Mouse (Mus musculus) midbrain, embryonic 14.5 days (tissue): ENCODE measurements at regions not wholly inside any gene's neighbourhood (a gene's known extent, or its start where the extent isn't known, plus 50 kb on each side); places are given as distances from the start of the nearest gene placed in this dataset.

ENCODE experiments used
- ATAC-seq: fragments of 200-750 bp; cut with Nextera tagmentation; 2 replicates; pipeline ENCODE4 v1.8.0; 2017; ENCODE audit warnings: moderate number of reproducible peaks, moderate library complexity; ENCODE audit not compliant: low FRiP score, low TSS enrichment
- DNase-seq: peaks from one replicate; pipeline ENCODE4 v3.0.0-alpha.2; 2015
- H3K27ac ChIP-seq: fragments of 300-500 bp; sonication (generic); replicated peaks from 2 replicates; pipeline ENCODE4 v1.5.1; 2014; ENCODE audit warnings: mild to moderate bottlenecking, low read depth, low read length, moderate library complexity
- H3K27me3 ChIP-seq: fragments of 300-500 bp; sonication (generic); 2 replicates; pipeline ENCODE4 v1.6.1; 2014; ENCODE audit warnings: low read length, control low read depth, mixed read lengths; ENCODE audit not compliant: control insufficient read depth, insufficient read depth
- H3K36me3 ChIP-seq: fragments of 300-500 bp; sonication (generic); 2 replicates; pipeline ENCODE4 v1.6.1; 2014; ENCODE audit warnings: low read length, control low read depth; ENCODE audit not compliant: control insufficient read depth, insufficient read depth
- H3K4me1 ChIP-seq: fragments of 300-500 bp; sonication (generic); 2 replicates; pipeline ENCODE4 v1.6.1; 2014; ENCODE audit warnings: mild to moderate bottlenecking, antibody characterized with exemption, low read length, control low read depth; ENCODE audit not compliant: control insufficient read depth, insufficient read depth
- H3K4me2 ChIP-seq: fragments of 300-500 bp; sonication (generic); 2 replicates; pipeline ENCODE4 v1.6.1; 2014; ENCODE audit warnings: mild to moderate bottlenecking, low read length, moderate library complexity
- H3K4me3 ChIP-seq: fragments of 300-500 bp; sonication (generic); replicated peaks from 2 replicates; pipeline ENCODE4 v1.5.1; 2014; ENCODE audit warnings: low read depth, low read length
- H3K9ac ChIP-seq: fragments of 300-500 bp; sonication (generic); replicated peaks from 2 replicates; pipeline ENCODE4 v1.6.1; 2014; ENCODE audit warnings: mild to moderate bottlenecking, low read length, moderate library complexity
- H3K9me3 ChIP-seq: fragments of 300-500 bp; sonication (generic); 2 replicates; pipeline ENCODE4 v1.6.1; 2016; ENCODE audit warnings: low read length, control low read depth, mixed read lengths; ENCODE audit not compliant: control insufficient read depth
- WGBS: fragments of 180-500 bp; shearing (Covaris S2); extraction: QIAGEN DNeasy Blood & Tissue Kit; methylation state at CpG from one replicate; pipeline ENCODE4 v1.1.7; 2014; 5-methylcytosine and 5-hydroxymethylcytosine counted together

- no peaks in the 10 kb centered on the region for H3K9me3 ChIP-seq
- H3K27me3 ChIP-seq = no peaks in the 10 kb centered on the region
- H3K27ac ChIP-seq = no peak overlapping the region
- H3K4me3 ChIP-seq = no peak overlapping the region
- H3K9ac ChIP-seq = no peak overlapping the region
- DNase-seq = no peak
- no peaks in the 10 kb centered on the region for H3K36me3 ChIP-seq
- 78% methylated on average over 8 of the region's 8 CpGs for WGBS
- ATAC-seq = no peak
- no peaks in the 10 kb centered on the region for H3K4me1 ChIP-seq
- H3K4me2 ChIP-seq = no peak overlapping the region
Observed at GRCm38 (mm10) chr9:88091781-88092527, 235.0 kb upstream of the Nt5e start.

- Histone ChIP-seq H3K4me2 (no peak overlapping the region), H3K4me3 (no peak overlapping the region), H3K27me3 (no peaks in the 10 kb centered on the region), H3K27ac (no peak overlapping the region), H3K9me3 (no peaks in the 10 kb centered on the region), H3K9ac (no peak overlapping the region), H3K4me1 (no peaks in the 10 kb centered on the region), H3K36me3 (no peaks in the 10 kb centered on the region)
- WGBS = 88% methylated on average over 4 of the region's 4 CpGs
- DNase-seq (no peak), ATAC-seq (no peak)
Observed at GRCm38 (mm10) chr9:88092561-88092960, 234.4 kb upstream of the Nt5e start.

GRCm38 (mm10) chr9:88113094-88113493 is 213.9 kb upstream of the Nt5e start:
- ATAC-seq (no peak), DNase-seq (no peak)
- no peaks in the 10 kb centered on the region for H3K36me3 ChIP-seq
- no peaks in the 10 kb centered on the region for H3K9me3 ChIP-seq
- no peak overlapping the region for H3K9ac ChIP-seq
- no peak overlapping the region for H3K27ac ChIP-seq
- 58% methylated on average over 1 of the region's 1 CpGs for WGBS
- no peaks in the 10 kb centered on the region for H3K4me1 ChIP-seq
- H3K27me3 ChIP-seq = no peaks in the 10 kb centered on the region
- no peak overlapping the region for H3K4me3 ChIP-seq
- no peak overlapping the region for H3K4me2 ChIP-seq

- Histone ChIP-seq H3K9me3 (no peaks in the 10 kb centered on the region), H3K36me3 (no peaks in the 10 kb centered on the region), H3K27me3 (no peaks in the 10 kb centered on the region), H3K9ac (no peak overlapping the region), H3K27ac (no peak overlapping the region), H3K4me1 (no peaks in the 10 kb centered on the region), H3K4me2 (no peak overlapping the region), H3K4me3 (no peak overlapping the region)
- no peak for DNase-seq
- 88% methylated on average over 5 of the region's 5 CpGs for WGBS
- ATAC-seq = no peak
Observed at GRCm38 (mm10) chr9:88120536-88120935, 206.5 kb upstream of the Nt5e start.

GRCm38 (mm10) chr9:88120963-88121570 is 205.9 kb upstream of the Nt5e start:
- Histone ChIP-seq H3K9me3 (no peaks in the 10 kb centered on the region), H3K27me3 (no peaks in the 10 kb centered on the region), H3K4me2 (no peak overlapping the region), H3K4me1 (no peaks in the 10 kb centered on the region), H3K27ac (no peak overlapping the region), H3K4me3 (no peak overlapping the region), H3K36me3 (no peaks in the 10 kb centered on the region), H3K9ac (no peak overlapping the region)
- DNase-seq (no peak), ATAC-seq (no peak)
- WGBS = 86% methylated on average over 11 of the region's 11 CpGs

GRCm38 (mm10) chr9:88124322-88125005 is 202.5 kb upstream of the Nt5e start:
- WGBS = 92% methylated on average over 9 of the region's 9 CpGs
- H3K4me2 ChIP-seq = no peak overlapping the region
- no peaks in the 10 kb centered on the region for H3K27me3 ChIP-seq
- no peaks in the 10 kb centered on the region for H3K4me1 ChIP-seq
- H3K9ac ChIP-seq = no peak overlapping the region
- H3K9me3 ChIP-seq = no peaks in the 10 kb centered on the region
- DNase-seq (no peak), ATAC-seq (no peak)
- H3K36me3 ChIP-seq = no peaks in the 10 kb centered on the region
- no peak overlapping the region for H3K4me3 ChIP-seq
- H3K27ac ChIP-seq = no peak overlapping the region

GRCm38 (mm10) chr9:88163025-88163780 is 163.8 kb upstream of the Nt5e start:
- 65% methylated on average over 6 of the region's 6 CpGs for WGBS

GRCm38 (mm10) chr9:88177575-88178254 is 149.3 kb upstream of the Nt5e start:
- H3K27me3 ChIP-seq = no peaks in the 10 kb centered on the region
- no peaks in the 10 kb centered on the region for H3K36me3 ChIP-seq
- H3K27ac ChIP-seq = no peak overlapping the region
- no peak; the same call in 1 of the 2 replicates for ATAC-seq
- no peak overlapping the region for H3K4me3 ChIP-seq
- H3K4me2 ChIP-seq = no peak overlapping the region
- 85% methylated on average over 4 of the region's 4 CpGs for WGBS
- no peak for DNase-seq
- no peak overlapping the region for H3K9ac ChIP-seq
- H3K4me1 ChIP-seq = no peaks in the 10 kb centered on the region
- no peaks in the 10 kb centered on the region for H3K9me3 ChIP-seq

More at GRCm38 (mm10) chr9:88163025-88163780, 163.8 kb upstream of the Nt5e start:
- Histone ChIP-seq H3K36me3 (no peaks in the 10 kb centered on the region), H3K9ac (no peak overlapping the region), H3K27ac (no peak overlapping the region), H3K4me1 (no peaks in the 10 kb centered on the region), H3K27me3 (no peaks in the 10 kb centered on the region), H3K9me3 (no peaks in the 10 kb centered on the region), H3K4me3 (no peak overlapping the region), H3K4me2 (no peak overlapping the region)
- ATAC-seq (no peak), DNase-seq (no peak)
